Mouse (Mus musculus) kidney, adult 2 months (tissue): ENCODE measurements at regions not wholly inside any gene's neighbourhood (a gene's known extent, or its start where the extent isn't known, plus 50 kb on each side); places are given as distances from the start of the nearest gene placed in this dataset.

ENCODE experiments used
- DNase-seq: peaks from one replicate; pipeline ENCODE4 v3.0.0; 2021
- H3K27ac ChIP-seq: fragments of 200-500 bp; 2 replicates; pipeline ENCODE4 v1.5.1; 2012; ENCODE audit warnings: low read depth, low read length, control low read depth, inconsistent platforms; ENCODE audit not compliant: insufficient read depth
- H3K27me3 ChIP-seq: fragments of 200-500 bp; replicated peaks from 2 replicates; pipeline ENCODE4 v1.6.1; 2012; ENCODE audit warnings: mild to moderate bottlenecking, moderate library complexity, low read length, inconsistent platforms; ENCODE audit not compliant: control insufficient read depth, insufficient read depth
- H3K36me3 ChIP-seq: fragments of 200-500 bp; 2 replicates; pipeline ENCODE4 v1.6.1; 2012; ENCODE audit warnings: mild to moderate bottlenecking, moderate library complexity, low read length, inconsistent platforms; ENCODE audit not compliant: control insufficient read depth, insufficient read depth
- H3K4me1 ChIP-seq: fragments of 200-500 bp; 2 replicates; pipeline ENCODE4 v1.6.1; 2011; ENCODE audit warnings: low read length; ENCODE audit not compliant: control insufficient read depth, insufficient read depth
- H3K4me3 ChIP-seq: fragments of 200-500 bp; 2 replicates; pipeline ENCODE4 v1.5.1; 2011; ENCODE audit warnings: mild to moderate bottlenecking, low read depth, low read length, control low read depth; ENCODE audit not compliant: insufficient read depth
- CTCF ChIP-seq: fragments of 200-500 bp; conservative IDR thresholded peaks from 2 replicates; pipeline ENCODE4 v1.5.1; 2011; ENCODE audit warnings: low read depth, mild to moderate bottlenecking, control low read depth, low read length, moderate library complexity, mixed read lengths; ENCODE audit not compliant: insufficient read depth, insufficient read length
- POLR2A ChIP-seq: fragments of 200-500 bp; IDR thresholded peaks from one replicate; pipeline ENCODE4 v1.6.1; 2011; ENCODE audit warnings: low read depth, low read length, control low read depth
- WGBS: fragments of 180-500 bp; shearing (Covaris S2); methylation state at CpG from one replicate; pipeline ENCODE4 v1.1.7; 2018; 5-methylcytosine and 5-hydroxymethylcytosine counted together

DNA sequence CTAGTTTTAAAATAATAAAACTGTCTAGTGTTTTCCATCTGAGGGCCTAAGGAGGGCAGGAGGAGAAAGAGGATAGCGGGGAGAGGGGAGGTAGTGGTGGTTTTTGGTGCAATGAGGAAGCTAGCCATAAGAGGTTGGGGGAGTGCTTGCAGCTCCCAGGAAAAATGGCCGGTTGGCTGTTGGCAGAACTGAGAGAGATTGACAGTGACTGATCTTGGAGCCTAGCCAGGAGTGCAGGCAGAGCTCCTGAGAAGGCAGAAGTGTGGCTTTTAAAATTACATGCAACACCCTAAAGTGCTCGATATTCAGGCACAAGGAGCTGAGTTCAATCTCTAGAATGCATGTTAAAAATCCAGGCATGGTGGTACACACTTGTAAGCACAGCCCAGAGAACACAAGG lies 938.3 kb upstream of the 2610301B20Rik start:
- Histone ChIP-seq H3K4me1 (no peaks in the 10 kb centered on the region), H3K4me3 (no peak overlapping the region), H3K27ac (no peak overlapping the region), H3K27me3 (no peaks in the 10 kb centered on the region), H3K36me3 (no peaks in the 10 kb centered on the region)
- no peak for DNase-seq
- TF ChIP-seq POLR2A (no peak), CTCF (no peak)
- 29% methylated on average over 3 of the region's 3 CpGs for WGBS

DNA sequence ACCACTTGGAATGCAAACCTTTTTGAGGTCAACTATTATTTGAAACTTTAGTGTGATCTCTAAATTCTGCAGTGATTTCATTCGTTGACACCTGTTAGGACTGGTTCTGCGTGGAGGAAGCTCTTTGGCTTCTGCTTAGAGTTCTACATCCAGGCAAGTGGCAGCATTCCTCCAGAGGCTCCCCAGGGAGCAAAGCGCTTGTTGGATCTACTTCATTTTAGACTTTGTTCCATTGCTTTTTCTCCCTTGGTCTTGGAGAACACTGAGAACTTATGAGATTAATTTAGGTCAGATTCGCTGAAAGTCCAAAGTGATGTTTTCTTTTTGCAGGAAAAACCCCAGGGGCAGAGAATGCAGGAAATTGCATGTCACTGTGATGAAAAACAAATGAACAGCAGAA lies 922.9 kb upstream of the 2610301B20Rik start:
- Histone ChIP-seq H3K4me3 (no peak overlapping the region), H3K36me3 (no peaks in the 10 kb centered on the region), H3K4me1 (no peaks in the 10 kb centered on the region), H3K27ac (no peak overlapping the region), H3K27me3 (no peaks in the 10 kb centered on the region)
- WGBS = 78% methylated on average over 4 of the region's 4 CpGs
- TF ChIP-seq POLR2A (no peak), CTCF (no peak)
- no peak for DNase-seq

GRCm38 (mm10) chr4:9974631-9975030 lies 899.7 kb upstream of the 2610301B20Rik start:
- Histone ChIP-seq H3K27ac (no peak overlapping the region), H3K4me1 (no peaks in the 10 kb centered on the region), H3K36me3 (no peaks in the 10 kb centered on the region), H3K27me3 (no peaks in the 10 kb centered on the region), H3K4me3 (no peak overlapping the region)
- DNase-seq = no peak
- TF ChIP-seq CTCF (no peak), POLR2A (no peak)

DNA sequence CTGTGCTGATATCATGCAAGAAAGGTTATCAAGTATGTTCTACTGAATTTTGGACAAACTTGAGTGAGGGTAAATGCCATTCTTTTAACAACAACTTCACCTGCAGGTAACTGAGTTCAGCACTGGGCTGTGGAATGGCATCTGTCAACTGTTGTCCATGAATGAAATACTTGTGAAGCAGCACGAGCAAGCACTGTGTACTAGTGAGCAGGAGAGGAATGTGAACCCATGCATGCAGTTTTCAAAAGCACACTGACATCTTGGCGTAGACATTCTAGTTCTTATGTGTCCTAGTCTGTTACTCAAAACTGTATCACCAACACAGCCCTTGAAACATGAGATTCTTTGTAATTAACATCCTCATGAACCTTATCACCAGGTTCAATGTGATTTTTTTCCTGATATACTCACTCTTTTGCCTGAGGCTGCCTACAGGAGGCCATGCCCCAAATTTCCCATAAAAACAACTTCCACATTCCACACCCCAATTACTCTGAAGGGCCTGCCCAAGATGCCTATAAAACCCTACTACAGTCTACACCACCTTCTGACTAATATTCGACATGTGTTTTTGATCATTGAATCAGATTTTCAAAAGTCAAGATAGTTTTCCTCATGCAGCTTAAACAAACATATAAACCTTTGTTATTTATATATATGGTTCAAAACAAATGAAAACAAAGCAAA lies 892.8 kb upstream of the 2610301B20Rik start:
- Histone ChIP-seq H3K27me3 (no peaks in the 10 kb centered on the region), H3K27ac (no peak overlapping the region), H3K4me1 (no peaks in the 10 kb centered on the region), H3K4me3 (no peak overlapping the region), H3K36me3 (no peaks in the 10 kb centered on the region)
- WGBS = 44% methylated on average over 3 of the region's 3 CpGs
- DNase-seq = peak; percentile 1
- TF ChIP-seq POLR2A (no peak), CTCF (no peak)

DNA sequence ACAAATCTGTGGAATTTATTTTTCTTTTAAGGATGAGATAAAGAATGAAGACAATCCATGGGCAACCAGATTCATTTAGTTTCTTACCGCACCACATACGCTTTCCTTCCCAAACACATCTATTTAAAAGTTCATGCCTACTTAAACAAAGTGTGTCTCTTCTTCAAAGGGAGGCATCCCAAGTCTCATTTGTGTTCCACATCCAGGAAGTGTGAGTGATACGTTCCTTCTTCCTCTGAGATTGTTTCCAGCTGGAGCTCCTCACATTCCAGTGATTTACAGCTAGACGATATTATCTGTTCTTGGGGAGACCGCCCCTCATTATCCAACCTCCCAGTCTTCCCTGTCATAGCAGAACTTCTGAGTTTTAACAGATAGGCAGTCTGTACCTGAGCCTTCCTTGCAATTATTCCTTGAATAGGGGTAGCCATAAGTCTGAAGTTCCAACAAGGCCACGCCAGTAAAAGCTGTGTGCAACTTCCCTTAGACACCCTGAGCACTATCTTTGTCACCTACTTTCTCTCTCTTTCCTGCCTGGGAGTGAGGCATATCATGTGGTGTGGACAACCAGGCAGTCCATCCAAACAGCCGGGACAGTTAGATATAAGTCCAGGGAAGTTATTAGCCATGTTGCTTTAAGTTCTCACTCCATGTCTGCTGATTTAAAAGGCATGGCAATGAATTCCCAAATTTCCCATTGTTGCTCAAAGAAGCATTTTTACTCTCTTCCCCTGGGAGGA lies 891.3 kb upstream of the 2610301B20Rik start:
- Histone ChIP-seq H3K4me1 (no peaks in the 10 kb centered on the region), H3K27me3 (no peaks in the 10 kb centered on the region), H3K36me3 (no peaks in the 10 kb centered on the region), H3K27ac (no peak overlapping the region), H3K4me3 (no peak overlapping the region)
- 51% methylated on average over 7 of the region's 7 CpGs for WGBS
- no peak for DNase-seq
- TF ChIP-seq POLR2A = no peak

- 23% methylated on average over 1 of the region's 1 CpGs for WGBS
- no peaks in the 10 kb centered on the region for H3K36me3 ChIP-seq
- no peak for TF ChIP-seq CTCF
- TF ChIP-seq POLR2A = no peak
- DNase-seq = no peak
- no peak overlapping the region for H3K27ac ChIP-seq
- no peaks in the 10 kb centered on the region for H3K27me3 ChIP-seq
- no peaks in the 10 kb centered on the region for H3K4me1 ChIP-seq
- H3K4me3 ChIP-seq = no peak overlapping the region
Measured at GRCm38 (mm10) chr4:9993871-9994270, 880.4 kb upstream of the 2610301B20Rik start.

- Histone ChIP-seq H3K27me3 (no peaks in the 10 kb centered on the region), H3K4me1 (no peaks in the 10 kb centered on the region), H3K27ac (no peak overlapping the region), H3K36me3 (no peaks in the 10 kb centered on the region), H3K4me3 (no peak overlapping the region)
- no peak for DNase-seq
- TF ChIP-seq CTCF = no peak
- no peak for TF ChIP-seq POLR2A
- 46% methylated on average over 1 of the region's 1 CpGs for WGBS
Measured at GRCm38 (mm10) chr4:9994466-9994865, 879.8 kb upstream of the 2610301B20Rik start.
